Mouse (Mus musculus) WW6 (cell line): ENCODE measurements around the gene Inava.

Experiments used
- DNase-seq: peaks from one replicate; pipeline ENCODE4 v3.0.0-alpha.2; 2013; ENCODE audit warnings: low read depth, low spot score

The Inava gene

DNA sequence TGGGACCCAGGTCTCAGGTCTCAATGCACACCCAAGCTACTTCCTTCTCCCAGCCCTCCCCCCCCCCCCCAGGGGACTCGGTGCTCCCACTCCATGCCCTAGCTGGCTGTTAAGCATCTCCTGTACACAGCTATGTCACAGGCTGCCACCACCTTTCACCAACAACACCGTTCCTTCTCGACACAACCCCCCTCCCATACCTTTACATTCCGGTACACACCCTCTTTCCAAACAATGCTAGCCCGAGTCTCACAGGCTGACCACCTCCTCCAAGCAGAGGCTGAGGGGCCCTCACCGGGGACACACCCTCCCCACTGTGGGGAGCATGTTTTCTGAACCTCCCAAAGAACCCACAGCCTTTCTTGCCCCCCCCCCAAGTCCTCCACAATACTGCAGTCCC, 2.5 kb downstream of the Inava start:
- DNase-seq: no peak

GRCm38 (mm10) chr1:136230201-136230600, 3.9 kb downstream of the Inava start:
- DNase-seq: no peak

DNA sequence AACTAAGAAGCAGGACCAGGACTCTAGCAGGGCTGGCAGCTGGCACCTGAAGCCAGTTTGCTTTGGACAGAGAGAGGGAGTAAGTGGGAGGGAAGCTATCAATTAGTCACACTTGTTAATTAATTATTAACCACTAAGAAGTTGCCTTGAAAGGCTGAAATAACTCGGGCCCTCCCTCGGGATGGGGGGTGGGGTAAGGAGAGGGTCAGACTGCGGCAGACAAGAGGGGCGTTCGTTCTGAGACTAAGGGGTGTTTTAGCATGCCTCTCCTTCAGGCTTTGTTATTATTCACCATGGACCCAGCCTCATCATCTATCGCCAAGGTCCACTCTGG, 5.1 kb downstream of the Inava start:
- DNase-seq: no peak

- DNase-seq: no peak
These were observed 5.6 kb downstream of the Inava start for GRCm38 (mm10) chr1:136228328-136229039.

DNA sequence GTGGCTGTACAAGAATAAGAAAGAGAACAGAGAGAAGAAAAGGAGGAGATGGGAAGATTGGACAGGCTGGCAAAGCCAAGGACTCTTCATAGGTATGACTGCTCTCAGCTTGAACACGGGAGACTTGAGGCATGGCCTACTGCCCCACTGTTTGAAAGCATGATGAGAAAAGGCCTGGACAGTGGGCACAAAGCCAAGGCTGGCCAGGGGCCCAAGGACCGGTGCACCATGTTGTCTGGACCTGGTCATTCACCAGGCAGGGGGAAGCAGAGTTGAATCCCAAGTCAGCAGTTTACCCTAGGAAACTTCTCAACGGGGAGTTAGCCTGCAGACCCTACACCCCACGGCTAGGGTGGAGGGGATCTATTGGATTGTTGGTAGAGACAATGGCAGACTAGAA, 6.2 kb downstream of the Inava start:
- no peak for DNase-seq

GRCm38 (mm10) chr1:136226626-136227025, 7.4 kb downstream of the Inava start:
- no peak for DNase-seq

GRCm38 (mm10) chr1:136225846-136226245, 8.2 kb downstream of the Inava start:
- DNase-seq: no peak

GRCm38 (mm10) chr1:136223758-136224342, 10.2 kb downstream of the Inava start:
- DNase-seq: no peak

GRCm38 (mm10) chr1:136222386-136222785, 11.7 kb downstream of the Inava start:
- no peak for DNase-seq

DNA sequence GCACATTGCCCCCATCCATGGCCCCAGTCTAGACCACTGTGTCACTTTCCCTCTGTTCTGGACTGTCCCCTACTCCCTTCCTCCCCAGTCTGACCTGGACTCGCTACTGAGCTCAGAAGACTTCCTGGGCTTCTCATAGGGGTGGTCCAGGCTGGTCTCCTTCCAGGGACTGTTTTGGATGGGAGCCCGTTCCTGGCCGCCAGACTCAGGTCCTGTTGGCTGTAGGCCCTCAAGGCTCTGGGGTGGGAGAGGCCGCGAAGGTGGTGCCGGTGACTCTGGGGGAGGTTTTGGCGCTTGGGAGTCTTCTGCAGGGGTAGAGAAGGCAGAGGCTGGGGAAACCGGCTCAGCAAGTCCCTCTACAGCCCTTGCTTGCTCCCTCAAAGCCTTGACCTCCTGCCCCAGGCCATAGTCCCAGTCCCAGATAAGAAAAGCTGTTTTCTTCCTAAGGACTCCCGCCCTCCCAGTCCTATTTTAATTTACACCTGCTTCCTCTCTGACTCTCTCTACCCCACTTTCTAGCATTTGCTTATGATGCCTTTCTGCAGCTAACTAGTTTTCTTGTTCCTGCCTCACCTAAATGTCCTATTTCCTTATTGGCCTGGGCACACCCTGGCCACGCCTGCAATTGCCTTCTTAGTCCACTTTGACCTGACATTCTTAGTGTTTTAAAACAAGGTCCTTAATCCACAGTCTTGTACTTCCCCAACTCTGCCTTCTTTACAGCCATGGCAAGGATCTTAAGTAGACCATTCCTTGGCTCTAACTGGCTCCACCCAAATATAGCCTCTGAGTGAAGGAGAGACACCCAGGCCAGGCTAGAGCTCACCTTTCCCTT, 13.8 kb downstream of the Inava start:
- DNase-seq: no peak

GRCm38 (mm10) chr1:136214304-136214703, 19.8 kb downstream of the Inava start:
- no peak for DNase-seq

DNA sequence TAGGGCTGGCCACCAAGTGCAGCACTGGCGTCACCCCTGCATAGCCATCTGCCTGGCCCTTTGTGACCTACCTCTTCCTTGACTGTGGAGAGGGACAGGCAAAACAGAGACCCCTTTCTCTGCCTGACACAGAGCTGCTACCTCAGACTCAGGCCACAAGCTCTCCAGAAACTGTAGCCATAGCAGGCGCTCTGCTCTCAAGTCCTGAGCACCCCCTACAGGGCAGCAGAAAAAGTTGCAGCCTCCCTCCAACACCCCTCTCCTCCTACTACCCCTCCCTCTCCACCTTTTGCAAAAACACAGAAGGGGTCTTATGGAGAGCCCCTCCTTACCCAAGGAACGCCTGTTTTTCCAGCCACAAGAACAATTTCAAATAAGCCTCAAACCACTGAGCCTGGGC, 21.3 kb downstream of the Inava start, which contains the start of gene Mroh3:
TSS of gene Mroh3 (minus strand) at position 26 of the 400 bp plus-strand sequence.
- DNase-seq: no peak

DNA sequence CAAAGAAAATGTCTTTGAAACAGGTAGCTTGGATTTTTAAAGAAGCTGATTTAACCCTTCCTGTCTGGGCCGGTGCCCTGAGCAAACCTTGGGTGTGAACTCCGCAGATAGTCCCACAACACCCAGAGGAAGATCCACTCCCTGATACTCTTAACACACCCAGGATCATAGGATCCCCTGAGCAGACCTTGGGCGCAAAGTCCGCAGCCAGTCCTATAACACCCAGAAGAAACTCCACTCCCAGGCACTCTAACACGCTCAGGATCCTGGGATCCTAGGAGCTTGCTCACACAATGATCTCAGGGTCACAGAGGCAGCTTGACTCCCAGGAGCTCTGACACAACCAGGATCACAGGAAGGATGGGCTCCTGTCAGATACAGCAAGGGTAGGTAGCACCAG, 44.0 kb downstream of the Inava start:
- DNase-seq: no peak

DNA sequence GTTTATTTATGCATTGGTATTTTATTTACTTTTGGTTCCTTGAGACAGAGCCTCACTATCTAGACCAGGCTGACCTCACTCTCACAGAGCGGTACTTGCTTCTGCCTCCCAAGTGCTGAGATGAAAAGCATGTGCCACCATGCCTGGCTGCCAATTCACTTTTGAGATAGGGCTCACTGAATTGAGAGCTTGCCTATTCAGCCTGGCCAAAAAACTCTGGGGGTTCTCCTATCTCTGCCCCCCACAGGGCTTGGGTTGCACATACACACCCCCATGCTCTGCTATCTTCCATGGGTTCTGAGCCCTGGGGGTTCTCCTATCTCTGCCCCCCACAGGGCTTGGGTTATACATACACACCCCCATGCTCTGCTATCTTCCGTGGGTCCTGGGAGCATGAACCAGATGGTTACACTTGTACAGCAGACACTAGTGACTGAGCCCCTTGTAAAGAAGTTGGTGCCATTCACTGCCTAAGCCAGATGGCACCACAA, 54.5 kb downstream of the Inava start:
- no peak for DNase-seq

- DNase-seq: no peak
These were observed 55.3 kb downstream of the Inava start for GRCm38 (mm10) chr1:136178741-136179140.

DNA sequence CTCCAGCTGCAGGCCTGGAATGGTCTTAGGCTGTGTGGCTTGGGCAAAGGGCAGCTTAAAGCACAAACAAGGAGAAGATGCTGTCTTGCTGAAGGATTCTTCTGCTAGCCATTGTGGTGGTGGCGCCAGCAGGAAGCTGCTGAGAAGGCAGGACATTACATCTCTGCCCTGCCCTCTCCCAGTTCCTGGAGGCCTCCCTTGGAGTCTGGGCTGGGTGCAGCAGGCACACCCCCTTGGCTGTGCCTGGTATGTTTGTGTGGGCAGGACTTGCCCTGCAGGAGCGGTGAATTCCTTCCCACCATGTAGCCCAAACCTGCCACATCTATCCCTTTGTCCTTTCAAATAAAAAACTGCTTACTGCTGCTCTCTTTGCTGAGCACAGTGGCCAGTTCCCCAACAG, 57.0 kb downstream of the Inava start:
- no peak for DNase-seq

GRCm38 (mm10) chr1:136175183-136175582, 58.9 kb downstream of the Inava start:
- peak; percentile 28 for DNase-seq

DNA sequence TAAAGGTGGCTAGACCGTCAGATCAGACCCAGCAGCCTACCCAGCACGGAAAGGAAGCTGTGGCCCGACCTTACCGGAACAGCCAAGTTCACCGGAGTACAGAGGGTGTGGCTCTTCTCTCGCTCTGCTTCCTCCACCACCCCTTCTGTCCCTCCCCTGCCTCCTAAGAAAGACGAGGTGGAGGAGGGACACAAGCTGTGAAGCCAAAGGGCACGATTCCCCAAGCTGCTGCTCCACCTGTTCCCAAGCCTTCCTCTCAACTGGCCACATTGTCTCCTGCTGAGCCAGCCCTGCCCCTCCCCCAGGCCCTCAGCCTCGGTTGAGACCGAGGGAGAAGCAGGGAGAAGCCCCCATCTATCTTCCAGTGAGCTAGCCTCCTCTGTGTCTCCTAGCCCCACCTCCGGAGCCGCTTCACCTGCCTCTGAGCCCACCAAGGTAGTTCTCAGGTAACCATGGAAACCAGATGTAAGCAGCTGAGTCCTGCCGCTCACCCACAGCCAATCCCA, 59.9 kb downstream of the Inava start:
- DNase-seq: peak; percentile 36

DNA sequence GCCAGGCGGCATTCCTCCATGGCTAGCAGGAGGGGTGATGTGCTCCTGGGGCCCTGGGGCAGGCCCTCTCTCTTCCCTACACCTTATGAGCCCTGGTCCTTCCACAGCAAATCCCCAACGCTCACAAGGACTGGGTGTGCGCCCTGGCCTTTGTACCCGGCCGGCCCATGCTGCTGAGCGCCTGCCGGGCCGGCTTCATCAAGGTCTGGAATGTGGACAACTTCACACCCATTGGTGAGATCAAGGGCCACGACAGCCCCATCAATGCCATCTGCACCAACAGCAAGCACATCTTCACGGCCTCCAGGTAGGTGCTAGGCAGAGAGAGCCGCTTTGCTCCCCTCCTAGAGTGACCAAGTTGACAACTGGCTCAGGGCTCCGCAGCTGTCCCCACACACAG, 61.4 kb downstream of the Inava start:
- no peak for DNase-seq

DNA sequence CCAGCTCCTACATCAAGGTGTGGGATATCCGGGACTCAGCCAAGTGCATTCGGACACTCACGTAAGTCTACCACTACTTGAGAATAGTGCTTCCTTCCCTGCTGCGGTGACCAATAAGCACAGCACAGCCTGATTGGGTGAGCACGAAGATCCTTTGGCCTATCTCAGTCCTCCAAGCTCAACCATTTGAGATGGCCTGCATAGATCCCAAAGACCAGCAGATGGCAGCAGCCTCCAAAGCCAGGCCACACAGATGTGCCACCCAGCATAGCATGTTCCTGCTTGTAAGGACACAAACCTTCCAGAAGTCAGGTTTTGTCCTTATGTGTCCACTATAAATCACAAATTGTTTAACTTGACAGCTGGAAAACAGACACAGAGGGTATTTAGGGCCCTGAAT, 64.0 kb downstream of the Inava start:
- peak; percentile 65 for DNase-seq

GRCm38 (mm10) chr1:136167657-136168056, 66.4 kb downstream of the Inava start:
- DNase-seq: no peak

DNA sequence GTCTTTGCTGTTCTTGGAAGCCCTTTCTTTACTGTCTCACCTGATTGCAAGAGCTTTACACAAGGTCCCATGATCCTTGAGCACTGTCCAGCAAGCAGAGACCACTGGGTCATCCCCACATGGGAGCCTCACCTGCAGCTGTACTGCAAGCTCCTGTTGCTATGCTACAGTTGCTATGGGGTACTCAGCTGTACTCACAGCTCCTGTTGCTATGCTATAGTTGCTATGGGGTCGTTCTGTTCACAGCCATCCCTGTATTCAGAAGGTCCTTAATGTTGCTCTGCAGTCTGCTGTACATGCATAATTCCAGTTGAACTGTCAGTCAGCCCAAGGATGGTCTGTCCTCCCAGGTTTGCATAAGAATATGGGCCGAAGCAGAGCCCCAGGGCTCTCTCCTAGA, 68.6 kb downstream of the Inava start:
- no peak for DNase-seq
